Mouse (Mus musculus): ENCODE measurements at regions not wholly inside any gene's neighbourhood (a gene's known extent, or its start where the extent isn't known, plus 50 kb on each side); places are given as distances from the start of the nearest gene placed in this dataset.
"Not testable (repeated sequence)": the region's sequence is repeated elsewhere in the genome, so short reads cannot be mapped to it uniquely, and the experiment has no call there.

DNA sequence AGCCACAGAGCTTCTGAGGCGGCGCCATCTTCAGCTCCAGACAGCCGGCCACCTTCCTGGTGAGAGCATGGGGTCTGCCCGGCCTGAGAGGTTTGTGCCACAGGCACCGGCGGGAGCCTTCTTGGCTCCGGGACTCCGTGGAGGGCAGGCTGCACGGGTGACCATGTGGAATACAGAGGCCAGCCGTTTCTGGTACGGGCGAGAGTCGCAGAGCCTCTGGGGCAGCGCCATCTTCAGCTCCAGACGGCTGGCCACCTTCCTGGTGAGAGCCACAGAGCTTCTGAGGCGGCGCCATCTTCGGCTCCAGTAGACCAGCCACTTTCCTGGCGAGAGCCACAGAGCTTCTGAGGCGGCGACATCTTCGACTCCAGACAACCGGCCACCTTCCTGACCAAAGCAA is 456.2 kb upstream of the Brinp1 start:
- not testable (repeated sequence) for DNase-seq

DNA sequence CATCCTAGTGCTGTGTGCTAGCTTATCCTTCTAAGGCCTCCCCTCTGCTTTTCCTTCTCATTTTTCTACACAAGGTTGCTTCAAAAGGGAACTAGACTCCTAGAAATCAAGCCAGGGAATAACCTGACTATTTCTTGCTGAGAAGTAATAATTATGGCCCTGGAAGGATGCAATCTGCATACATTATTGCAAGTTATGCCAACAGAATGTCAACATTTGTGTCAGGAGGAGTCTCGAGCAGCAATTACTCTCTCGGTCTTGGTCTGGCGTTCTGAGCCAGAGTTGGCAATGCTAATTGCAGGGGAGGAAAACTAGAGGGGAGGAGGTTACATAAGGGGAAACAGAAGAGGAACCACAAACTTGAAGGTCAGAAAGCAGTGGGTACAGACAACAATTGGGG is 441.3 kb upstream of the Brinp1 start:
- no peak for DNase-seq

DNA sequence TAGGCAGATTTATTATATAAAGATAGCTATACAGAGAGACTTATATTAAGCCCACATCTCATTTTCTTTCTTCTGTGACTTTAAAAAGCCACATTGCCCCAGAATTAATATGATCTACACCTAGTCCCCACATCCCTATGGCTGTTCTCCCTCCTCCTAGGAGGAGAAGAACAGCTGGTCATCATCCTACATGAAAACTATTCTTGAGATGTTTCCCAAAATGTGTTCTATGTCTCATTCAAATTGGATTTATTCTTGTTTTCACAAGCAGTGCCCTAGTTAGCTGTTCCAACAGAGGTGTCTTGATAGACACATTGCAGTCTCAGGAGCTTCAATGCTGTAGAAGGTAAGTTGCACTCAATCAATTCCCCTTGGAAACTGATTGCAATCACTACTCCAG is 429.1 kb upstream of the Brinp1 start:
- DNase-seq = no peak

DNA sequence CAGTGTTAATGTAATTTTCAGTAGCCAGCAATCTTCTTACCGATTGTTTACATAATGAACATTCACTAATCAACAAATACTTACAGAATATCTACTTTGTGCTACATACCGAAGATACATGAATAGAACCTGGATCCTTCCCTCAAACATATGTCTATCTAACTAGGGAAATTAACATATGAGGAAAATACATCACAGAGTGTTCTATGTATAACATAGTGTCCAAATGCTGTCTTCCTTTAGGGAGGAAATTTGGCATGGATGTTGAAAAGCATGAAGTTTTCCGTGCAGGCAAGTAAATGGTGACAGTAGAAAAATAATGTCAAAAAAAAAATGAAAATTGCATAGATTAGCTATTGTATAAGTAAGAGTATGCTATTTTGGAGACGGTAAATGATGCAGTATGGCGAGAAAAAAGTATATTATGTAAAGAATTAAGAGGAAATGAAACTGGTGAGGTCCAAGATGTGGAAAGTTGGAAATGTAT is 392.8 kb upstream of the Brinp1 start:
- no peak for DNase-seq

DNA sequence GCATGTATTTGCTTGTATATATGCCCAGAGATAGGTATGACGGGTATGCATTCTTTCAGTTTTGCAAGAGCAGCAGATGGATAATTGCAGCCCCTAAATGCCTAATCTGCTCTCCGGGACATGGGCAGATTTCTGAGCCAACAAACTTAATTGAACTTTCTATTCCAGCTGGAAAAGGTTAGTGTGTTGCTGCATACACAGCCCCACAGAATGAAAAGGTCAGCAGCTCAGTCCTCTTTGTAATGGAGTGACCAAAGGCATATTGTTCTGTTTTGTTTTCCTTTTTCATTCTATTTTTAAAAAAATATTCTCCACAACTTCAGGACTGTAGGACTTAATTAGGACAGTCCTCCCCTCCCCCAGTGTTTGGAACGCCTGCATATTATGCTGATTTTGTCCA is 373.4 kb upstream of the Brinp1 start:
- DNase-seq = no peak

Measured in cerebellum, adult 11-12 months (tissue).